Mouse (Mus musculus) erythroblast, adult 5-6 weeks (primary cell): ENCODE data around the gene Mapt. TPM values are rescaled to one million over a fixed set of nuclear protein-coding genes. Genes with fewer than 3 reads are reported as not detected.

Source experiments
- ATAC-seq: replicated peaks from 2 replicates; pipeline ENCODE4 v1.8.0; 2016; ENCODE audit warnings: moderate number of reproducible peaks, mild to moderate bottlenecking, moderate TSS enrichment, inconsistent platforms; ENCODE audit not compliant: poor library complexity, low FRiP score, severe bottlenecking
- total RNA-seq, 2 experiments: library from RNA; stranded (forward) in 1 of 2; stranded (reverse) in 1 of 2; fragments of 150-400 nt in 1 of 2; fragments of 200-764, 138-1000 nt in 1 of 2; gene quantifications; 2 replicates each; pipeline versions ENCODE4 v1.2.3 to v1.2.4; 2015 to 2017; ENCODE audit warnings: low replicate concordance in 2 of 2

Gene Mapt
- total RNA-seq, 2 experiments from 2014 or later: not detected

DNA sequence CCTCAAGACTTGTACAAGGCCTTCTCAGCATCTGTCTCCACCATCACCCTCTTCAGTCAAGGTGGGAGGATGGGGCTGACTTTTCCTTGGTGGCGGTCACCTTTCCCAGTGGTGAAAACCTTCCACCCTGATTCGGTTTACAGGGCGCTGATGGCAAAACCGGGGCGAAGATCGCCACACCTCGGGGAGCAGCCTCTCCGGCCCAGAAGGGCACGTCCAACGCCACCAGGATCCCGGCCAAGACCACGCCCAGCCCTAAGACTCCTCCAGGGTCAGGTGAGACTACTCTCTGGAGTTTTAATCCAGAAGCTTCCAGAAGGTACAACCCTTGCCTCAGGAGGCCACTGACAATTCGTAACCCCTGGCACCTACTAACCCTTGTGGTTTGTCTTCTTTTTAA is 75.3 kb downstream of the Mapt start:
- no peak for ATAC-seq

DNA sequence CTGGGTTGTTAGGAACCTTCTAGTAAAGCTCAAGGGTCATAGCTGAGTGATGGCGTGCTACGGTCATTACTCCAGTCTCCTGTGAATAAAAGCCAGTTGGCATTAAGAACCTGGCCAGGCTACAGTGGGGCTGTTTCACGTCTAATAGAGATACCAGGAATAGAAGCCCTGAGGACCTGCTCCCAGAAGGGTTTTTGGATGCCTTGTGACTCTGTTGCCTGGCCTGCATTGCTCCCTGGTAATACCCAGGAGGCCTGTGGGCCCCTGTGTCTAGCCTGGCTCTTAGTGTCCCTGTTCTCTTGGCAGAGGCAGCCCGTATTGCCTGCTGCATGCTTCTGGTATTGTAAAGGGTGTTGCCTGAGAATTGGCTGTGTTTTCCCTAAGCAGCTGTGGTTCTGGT is 75.9 kb downstream of the Mapt start:
- ATAC-seq: no peak

DNA sequence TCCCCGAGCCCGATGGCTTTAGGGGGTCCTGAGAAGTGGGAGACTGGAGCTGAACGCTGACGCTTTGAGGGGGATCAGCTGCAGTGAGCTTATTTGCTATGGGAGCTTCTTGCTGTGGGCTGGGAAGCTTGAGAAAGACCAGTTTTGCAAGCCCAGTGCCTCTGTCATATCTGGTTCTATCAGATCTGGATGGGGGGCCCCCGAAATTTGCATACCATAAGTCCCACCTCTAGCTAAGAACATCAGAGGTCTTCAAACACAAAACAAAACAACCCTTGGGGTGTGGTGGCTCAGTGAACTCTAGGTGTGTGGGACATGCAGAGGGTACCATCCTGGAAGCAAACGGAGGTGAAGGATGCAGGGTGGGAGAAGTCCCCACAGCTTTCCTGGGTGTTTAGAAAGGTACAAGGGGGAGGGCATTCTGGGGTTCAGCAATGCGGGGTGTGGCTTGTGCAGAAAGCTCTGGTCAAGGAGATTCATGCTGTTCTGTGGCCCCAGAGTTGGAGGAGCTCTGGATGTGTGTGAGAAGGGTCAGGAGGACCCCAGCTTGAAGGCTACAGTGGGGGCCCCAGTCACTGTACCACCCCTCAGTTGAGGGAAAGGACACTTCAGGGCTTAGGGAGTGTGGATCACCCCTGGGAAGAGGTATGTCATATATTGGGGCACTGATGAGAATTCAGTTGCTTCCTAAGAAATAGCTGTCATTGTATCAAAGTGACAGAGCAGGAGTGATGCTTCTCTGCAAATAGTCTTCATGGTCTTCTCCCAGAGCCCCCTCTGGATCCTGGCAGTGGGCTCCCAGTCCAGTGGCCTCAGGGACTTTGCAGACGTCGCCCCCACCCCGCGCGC is 78.4 kb downstream of the Mapt start:
- no peak for ATAC-seq

DNA sequence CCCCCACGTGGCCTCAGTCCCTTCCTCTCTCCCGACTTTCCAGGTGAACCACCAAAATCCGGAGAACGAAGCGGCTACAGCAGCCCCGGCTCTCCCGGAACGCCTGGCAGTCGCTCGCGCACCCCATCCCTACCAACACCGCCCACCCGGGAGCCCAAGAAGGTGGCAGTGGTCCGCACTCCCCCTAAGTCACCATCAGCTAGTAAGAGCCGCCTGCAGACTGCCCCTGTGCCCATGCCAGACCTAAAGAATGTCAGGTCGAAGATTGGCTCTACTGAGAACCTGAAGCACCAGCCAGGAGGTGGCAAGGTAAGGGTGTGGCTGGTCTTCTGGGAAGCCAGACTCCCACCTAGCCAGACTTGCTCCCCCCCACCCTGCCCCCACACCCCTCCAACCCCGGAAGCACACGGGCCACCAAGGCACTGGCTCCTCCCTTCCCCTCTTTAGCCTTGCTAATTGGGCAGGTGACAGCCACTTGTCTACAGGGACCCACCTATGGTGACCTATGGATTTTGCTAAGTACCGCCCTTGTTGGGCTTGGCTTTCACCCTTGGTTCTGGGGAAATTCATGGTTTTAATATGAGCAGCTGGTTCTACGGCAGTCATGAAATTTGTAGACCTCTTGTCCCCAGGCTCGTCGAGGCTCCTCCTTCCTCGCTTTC is 79.2 kb downstream of the Mapt start:
- ATAC-seq: 0 out of 2 replicates have a peak, but pooled peaks have one; percentile 30

DNA sequence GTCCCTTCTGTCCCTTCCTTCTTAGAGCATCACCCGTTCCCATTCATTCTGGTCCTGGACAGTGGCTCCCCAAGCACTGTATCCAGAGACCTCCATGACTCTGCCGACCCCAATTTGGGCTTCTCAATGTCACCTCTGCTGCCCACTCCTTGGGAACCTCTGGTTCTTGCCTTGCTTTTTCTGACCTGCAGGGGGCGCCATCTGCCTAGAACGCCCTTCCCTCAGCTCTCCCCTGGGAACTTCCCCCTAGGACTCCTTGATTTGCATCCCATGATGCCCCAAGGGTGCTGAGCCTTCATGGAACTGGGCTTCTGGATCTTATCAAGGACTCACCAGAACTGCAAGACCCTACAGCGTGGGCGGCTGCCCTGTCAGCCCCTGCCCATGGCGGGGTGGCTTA is 80.5 kb downstream of the Mapt start:
- no peak for ATAC-seq

DNA sequence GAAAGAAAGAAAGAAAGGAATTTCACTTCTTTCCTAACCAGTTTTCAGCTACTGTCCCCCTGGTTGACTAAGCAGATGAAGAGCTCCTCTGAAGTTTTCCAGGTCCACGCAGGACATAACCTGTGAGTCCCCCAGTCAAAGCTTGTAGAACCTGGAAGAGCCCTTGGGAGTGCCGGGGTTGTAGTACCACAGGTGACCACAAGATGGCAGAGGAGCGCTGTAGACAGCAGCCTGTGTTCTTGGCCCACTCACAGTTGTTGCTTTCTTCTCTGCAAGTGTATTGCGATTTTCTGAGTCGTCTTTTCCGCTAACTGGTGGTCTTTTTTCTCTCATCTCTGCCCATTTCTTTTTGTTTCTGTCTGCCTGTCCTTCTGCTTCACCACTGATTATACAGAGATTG is 84.5 kb downstream of the Mapt start:
- peak; percentile 79 for ATAC-seq

DNA sequence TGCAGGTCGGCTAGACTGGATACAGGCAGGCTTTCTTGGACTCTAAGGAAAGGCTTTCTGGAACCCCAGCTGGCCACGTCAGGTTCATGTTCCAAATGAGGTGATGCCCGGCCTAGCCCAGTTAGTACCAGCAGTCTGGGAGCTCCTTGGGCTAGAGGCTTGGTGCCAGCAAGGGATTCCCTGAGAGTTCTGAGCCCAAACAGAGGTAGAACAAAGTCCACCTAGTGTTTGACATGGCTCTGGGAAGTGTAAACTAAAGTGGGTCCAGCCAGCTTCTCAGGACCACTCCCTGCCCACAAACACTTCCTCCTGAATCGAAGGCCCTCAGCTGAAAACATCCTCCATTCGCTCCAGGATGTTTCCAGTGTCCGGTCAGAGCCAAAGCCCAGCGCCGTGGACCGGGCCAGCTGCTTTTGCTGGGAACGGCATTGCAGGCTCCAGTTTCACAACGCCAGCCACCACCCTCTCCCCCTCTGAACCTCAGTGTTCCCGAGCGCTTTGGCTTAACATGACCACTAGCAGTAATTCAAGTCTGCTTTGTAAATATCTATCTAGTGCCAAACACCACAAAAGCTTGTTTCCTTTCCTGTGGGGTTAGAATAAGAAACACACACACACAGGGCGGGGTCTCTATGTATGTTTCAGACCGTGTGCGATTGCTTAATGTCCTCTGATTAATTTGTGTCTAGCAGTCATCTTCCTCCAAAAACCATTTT is 85.7 kb downstream of the Mapt start:
- ATAC-seq: no peak

DNA sequence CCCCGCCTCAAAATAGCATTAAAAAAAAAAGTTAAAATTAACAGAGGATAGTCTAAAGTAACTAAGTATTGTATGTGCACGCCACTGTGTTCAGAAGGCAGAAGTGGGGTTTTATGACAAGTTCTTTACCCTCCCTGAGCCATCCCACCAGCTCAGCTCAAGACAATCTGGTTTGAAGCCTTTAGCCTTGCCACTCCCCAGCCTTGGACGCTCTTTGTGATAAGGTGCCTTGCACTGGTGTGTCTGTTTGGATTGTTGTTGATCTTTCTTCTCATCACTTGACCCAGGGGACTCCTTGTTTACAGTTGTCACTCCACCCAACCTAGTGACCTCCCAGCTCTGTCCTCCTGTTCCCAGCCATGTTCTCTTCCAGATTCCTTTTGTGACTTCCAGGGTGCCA is 86.4 kb downstream of the Mapt start:
- no peak for ATAC-seq

DNA sequence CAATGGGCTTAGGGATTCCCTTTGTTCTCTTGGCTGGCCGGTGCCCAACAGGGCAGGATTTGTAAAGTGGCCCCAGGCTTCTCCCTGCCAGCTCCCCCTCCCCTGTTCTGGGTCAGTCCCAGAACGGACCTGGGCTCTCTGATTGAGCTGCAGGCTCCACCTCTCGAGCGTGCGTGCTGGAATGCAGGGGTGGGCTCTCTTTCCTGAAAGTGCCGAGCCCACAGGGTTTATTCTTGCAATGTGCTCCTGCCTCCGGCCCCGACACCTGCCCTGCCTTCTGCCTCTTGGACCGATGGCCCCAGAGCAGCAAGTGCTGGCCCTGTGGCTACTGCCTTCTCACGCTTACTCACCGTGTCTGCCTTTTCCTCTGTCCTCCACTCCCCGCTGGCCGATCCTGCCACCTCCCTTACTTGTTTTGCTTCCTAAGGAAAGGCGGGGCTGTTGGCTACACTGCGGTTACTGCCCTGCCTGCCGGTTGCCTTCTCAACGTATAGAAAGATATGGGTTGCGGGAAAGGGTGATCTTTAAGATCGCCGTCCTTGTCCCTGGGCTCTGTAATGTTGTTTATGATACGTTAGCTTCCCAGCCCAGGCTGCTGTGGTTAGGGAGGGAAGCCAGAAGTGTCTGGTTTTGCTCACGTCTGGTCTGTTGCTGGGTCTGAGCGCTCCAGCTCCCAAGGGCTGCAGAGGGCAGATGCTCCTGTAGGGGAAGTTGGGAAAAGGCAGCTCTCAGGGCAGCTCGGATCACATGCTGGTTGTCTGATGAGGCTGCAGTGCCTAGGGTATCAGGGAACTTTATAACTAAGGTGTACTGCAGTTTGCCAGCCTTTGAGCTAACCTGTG is 88.0 kb downstream of the Mapt start:
- ATAC-seq: 0 out of 2 replicates have a peak, but pooled peaks have one; percentile 19

DNA sequence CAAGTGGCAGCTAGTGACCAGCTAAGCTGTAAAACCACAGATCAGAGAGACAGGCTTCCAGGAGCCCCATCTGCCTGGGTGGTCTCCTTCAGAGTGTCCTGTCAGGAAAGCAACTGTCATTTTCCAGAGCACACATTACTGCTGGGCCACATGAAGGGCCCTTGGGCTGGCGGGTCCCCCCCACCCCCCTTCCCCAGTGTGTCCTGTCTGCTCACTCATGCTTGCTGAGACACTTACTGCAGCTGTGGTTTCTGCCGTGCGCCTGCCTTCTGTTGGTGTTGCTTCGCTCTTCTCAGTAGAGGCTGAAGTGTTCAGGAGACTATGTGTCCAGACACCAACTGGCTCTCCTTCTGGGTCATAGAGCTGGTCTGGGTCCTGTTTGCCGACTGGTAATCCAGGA is 89.3 kb downstream of the Mapt start:
- no peak for ATAC-seq

DNA sequence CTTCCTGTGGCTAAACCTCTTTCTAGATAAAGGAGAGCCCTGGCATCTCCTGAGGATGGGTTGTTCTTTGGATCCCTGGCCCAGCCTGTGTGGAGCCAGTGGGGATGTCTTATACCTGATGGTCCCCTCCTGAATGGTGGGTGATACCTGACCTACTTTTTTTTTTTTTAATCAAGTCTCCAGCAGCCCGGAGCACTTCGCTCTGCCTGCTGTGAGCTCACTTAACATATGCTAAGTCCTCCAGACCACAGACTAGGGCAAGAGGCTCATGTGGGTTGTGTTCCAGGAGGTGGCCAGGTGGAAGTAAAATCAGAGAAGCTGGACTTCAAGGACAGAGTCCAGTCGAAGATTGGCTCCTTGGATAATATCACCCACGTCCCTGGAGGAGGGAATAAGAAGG is 91.0 kb downstream of the Mapt start:
- no peak for ATAC-seq

DNA sequence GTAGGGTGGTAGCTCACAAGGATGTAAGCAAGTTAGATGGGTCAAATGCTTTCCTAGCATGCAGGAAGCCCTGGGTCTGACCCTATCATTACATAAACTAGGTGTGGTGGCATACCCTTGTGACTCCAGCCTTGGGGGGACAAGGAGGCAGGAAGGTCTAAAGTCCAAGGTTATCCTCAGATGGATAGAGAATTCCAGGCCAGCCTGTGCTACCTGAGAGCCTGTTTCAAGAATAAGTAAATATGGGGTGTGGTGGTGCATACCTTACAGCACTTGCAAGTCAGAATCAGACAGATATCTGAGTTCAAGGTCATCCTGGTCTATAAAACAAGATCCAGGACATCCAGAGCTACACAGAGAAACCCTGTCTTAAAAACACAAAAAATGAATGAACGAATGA is 96.3 kb downstream of the Mapt start:
- no peak for ATAC-seq

DNA sequence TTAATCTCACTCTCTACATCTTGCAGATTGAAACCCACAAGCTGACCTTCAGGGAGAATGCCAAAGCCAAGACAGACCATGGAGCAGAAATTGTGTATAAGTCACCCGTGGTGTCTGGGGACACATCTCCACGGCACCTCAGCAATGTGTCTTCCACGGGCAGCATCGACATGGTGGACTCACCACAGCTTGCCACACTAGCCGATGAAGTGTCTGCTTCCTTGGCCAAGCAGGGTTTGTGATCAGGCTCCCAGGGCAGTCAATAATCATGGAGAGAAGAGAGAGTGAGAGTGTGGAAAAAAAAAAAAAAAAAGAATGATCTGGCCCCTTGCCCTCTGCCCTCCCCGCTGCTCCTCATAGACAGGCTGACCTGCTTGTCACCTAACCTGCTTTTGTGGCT is 96.8 kb downstream of the Mapt start:
- ATAC-seq: no peak

DNA sequence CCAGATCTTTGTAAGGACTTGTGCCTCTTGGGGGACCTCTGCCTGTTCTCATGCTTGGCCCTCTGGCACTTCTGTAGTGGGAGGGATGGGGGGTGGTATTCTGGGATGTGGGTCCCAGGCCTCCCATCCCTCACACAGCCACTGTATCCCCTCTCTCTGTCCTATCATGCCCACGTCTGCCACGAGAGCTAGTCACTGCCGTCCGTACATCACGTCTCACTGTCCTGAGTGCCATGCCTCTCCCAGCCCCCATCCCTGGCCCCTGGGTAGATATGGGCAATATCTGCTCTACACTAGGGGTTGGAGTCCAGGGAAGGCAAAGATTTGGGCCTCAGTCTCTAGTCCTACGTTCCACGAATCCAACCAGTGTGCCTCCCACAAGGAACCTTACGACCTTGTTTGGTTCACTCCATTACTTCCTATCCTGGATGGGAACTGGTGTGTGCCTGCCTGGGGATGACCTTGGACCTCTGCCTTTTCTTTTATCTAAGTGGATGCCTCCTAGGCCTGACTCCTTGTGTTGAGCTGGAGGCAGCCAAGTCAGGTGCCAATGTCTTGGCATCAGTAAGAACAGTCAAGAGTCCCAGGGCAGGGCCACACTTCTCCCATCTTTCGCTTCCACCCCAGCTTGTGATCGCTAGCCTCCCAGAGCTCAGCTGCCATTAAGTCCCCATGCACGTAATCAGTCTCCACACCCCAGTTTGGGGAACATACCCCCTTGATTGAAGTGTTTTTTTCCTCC is 98.2 kb downstream of the Mapt start:
- ATAC-seq: no peak; the same call in 1 of the 2 replicates

DNA sequence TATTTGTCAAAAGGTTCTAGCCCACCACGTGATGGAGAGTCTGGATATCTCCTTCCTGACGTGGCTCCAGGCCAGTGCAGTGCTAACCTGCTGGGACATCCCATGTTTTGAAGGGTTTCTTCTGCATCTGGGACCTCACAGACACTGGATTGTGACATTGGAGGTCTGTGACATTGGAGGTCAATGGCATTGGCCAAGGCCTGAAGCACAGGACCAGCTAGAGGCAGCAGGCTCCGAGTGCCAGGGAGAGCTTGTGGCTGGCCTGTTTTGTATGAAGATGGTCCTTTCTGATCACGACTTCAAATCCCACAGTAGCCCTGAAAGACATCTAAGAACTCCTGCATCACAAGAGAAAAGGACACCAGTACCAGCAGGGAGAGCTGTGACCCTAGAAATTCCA is 99.0 kb downstream of the Mapt start:
- no peak for ATAC-seq

DNA sequence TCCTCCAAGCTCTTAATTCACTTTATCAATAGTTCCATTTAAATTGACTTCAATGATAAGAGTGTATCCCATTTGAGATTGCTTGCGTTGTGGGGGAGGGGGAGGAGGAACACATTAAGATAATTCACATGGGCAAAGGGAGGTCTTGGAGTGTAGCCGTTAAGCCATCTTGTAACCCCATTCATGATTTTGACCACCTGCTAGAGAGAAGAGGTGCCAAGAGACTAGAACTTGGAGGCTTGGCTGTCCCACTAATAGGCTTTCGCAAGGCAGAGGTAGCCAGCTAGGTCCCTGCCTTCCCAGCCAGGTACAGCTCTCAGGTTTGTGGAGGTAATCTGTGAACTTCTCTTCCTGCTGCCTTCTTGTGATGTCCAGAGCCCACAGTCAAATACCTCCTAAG is 100.0 kb downstream of the Mapt start:
- no peak for ATAC-seq

DNA sequence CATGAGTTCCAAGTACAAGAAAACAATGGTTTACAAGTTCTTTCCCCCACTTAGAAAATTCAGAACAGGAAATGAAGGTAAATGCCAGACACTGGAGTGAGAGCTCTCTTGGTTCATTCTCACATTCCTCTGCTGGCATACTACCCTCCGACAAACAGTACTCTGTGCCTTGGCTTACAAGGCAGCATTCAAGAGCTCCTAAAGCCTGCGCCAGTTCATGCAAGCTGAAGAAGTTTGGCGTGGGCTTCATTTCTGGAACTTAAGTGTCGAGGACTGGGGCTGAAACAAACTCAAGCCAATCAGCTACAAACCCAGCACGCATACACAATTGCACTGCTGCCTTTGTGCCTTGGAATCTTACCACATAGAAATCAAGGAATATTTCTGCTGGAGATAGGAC is 100.9 kb downstream of the Mapt start:
- ATAC-seq: no peak

DNA sequence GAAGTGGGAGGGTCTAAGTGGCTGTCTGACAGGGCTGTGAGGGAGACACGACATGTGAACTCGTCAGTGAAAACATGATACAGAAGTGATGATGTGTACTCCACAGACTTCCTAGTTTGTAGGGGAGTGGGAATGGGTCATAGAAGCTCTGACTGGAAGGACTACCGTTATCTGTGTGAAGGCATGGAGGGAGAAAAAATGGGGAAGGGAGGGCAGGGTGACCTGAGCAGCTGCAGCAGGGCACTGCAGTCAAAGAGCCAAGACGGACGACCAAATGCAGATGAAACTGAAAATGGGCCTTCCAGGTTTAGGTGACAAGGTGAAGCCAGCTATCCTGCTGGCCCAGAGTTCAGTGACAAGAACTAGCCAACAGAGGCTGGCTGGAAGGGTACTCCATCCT is 102.9 kb downstream of the Mapt start:
- ATAC-seq: no peak

DNA sequence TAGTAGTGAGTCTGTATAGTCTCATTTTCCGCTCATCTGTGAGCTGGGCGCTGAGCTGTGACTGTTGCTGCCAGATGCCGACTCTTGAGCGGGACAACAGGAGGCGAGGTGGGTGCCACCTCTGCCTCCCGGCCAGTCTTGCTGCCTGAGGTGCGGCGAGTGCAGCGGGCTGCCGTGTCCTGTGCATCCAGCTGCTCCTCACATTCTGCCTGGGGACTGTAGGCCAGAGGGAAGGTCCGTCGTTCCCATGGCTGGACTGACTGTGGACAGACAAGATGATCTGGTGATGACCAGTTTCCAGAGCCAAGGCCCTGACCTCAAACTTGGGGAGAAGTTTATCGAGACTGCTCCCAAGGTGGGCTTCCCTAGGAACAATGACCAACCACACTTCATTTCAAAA is 103.8 kb downstream of the Mapt start:
- no peak for ATAC-seq
